Mouse (Mus musculus) neutrophil, adult 5-6 weeks (primary cell): ENCODE measurements around the gene Camk2d. TPM values are rescaled to one million over a fixed set of nuclear protein-coding genes. Genes with fewer than 3 reads are reported as not detected.

ENCODE experiments used
- ATAC-seq: fragments of 151-379, 151-347 bp; 2 replicates; pipeline ENCODE4 v1.8.0; 2017; ENCODE audit warnings: mild to moderate bottlenecking, moderate TSS enrichment; ENCODE audit not compliant: insufficient number of reproducible peaks, poor library complexity, low FRiP score, severe bottlenecking; ENCODE audit errors: extremely low read depth
- total RNA-seq: library from RNA; stranded (forward); fragments of 200-1000 nt; gene quantifications from 2 replicates; pipeline ENCODE4 v1.2.3, GENCODE M21; 2017

Gene Camk2d
- total RNA-seq, 1 experiment from 2014 or later, result 166 TPM

DNA sequence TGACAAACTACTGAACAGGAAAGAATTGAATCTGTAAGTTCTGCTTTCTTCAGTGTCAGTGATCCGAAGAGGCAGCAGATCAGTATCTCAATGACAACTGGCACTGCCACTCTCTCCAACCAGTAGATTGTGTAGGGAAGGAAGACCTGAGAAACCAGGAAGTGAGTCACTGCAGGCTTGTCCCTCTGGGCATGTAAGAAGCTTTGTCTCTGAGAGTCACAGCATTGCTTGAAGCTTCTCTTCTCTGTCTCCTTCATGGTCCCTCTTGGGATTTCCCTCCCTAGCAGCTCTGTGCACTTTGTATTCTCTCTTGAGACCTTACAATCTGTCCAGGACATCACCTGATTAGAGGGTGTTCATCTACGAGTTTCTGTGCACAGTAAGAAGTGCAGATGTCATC is 233.7 kb downstream of the Camk2d start:
- ATAC-seq, result peak; percentile 56; the same call in 1 of the 2 replicates

DNA sequence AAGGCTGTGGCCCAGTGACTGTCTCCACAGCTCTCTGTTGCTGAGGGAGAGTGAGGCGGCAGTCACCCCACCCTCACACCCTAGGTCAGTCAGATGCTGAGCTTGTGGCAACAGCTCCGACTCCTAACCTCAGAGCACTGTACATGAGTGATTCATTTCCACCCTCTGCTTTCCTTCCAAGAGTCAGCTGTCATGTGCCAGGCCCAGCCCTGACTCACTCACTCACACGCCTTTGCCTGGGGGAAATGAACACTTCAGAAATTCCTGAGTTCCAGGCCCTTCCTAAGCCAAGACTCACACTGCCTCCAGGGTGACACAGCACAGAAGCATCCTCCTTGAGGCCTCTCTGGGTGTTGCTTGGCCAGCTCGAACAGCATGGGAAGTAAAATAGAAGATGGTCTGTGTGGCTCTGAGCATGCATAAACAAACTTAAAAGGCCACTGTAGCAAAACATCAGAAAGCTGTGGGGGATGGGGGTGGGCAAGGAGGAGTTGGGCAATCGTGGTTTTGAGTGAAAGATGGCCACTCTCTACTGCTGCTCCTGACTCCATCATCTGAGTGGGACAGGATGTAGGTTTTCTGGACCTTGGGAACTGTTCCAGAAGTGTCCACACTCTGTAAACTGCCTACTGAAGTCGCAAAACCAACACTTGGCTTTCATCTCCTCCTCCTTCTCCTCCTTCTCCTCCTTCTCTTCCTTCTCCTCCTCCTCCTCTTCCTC is 235.5 kb downstream of the Camk2d start:
- no peak for ATAC-seq

- no peak for ATAC-seq
Observed at GRCm38 (mm10) chr3:126834641-126835167, 238.6 kb downstream of the Camk2d start.

- no peak for ATAC-seq
Observed at GRCm38 (mm10) chr3:126842780-126843179, 246.7 kb downstream of the Camk2d start.

DNA sequence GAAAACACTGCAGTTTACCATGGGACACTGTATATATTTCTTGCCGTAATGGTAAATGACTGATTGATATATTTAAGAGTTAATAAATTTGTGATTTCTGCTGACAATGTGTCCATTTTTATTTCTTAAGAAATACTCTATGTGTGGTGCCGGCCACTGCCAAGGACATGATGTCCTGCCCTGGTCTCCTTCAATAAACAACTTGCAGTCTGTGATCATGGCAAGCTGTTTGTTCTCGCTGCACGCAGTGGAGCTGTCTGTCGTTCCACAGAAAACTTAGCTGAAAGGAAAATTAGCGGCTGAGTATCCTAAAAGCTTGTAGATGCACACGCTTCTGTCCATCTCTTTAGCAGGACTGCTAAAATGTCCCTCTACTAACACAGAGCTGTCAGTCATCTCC is 248.7 kb downstream of the Camk2d start:
- ATAC-seq, result no peak

- ATAC-seq, result no peak
Observed at GRCm38 (mm10) chr3:126848081-126848480, 252.0 kb downstream of the Camk2d start.

DNA sequence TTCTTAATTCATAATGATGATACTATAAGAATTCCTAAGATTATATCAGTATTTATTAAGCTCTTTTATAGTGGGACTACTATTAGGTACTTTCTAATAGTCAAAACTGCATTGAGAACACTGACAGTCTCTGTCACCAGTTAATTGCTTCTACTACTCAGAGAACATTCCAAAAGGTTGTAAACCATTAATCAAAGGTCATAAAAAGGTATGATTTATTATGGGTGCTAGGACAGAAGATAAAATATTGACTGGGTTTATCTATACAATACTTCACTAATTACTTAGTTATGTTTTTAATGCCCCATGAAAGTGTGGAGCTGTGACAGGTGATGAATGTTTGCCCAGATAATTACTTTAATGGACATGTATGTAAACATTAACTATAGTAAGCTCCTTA is 264.3 kb downstream of the Camk2d start:
- ATAC-seq, result no peak

DNA sequence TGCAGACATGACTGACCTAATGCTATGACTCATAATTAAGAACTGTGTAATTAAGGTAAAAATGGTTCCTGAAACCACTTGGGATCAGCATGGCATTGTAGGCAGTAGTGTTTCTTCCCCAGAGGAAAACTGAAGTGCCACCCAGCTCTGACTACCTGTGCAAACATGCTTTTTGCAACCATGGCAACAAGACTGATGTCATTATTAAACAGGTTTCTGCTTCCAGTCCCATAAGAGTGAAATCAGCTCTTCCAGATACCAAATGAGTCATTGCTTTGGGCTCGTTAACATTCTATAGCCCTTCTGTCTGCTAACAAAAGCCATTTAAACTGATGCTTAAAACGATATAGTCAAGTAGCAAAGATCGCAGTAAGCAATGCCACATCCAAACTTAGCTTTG is 273.5 kb downstream of the Camk2d start:
- no peak for ATAC-seq

- no peak for ATAC-seq
Observed at GRCm38 (mm10) chr3:126870688-126871087, 274.6 kb downstream of the Camk2d start.

DNA sequence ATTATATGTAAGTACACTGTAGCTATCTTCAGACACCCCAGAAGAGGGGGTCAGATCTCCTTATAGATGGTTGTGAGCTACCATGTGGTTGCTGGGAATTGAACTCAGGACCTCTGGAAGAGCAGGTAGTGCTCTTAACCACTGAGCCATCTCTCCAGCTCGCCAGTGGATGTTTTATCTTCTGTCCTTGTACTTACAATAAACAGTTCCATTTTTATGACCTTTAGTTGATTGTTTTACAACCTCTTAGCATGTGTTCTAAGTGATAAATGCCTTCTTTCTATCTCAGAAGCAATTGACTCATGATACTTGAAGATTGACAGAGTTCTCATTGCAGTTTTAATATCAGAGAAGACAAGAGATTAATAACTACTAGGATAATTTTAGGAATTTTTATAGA is 282.1 kb downstream of the Camk2d start:
- no peak for ATAC-seq

GRCm38 (mm10) chr3:126886090-126886489 is 290.0 kb downstream of the Camk2d start:
- no peak for ATAC-seq

DNA sequence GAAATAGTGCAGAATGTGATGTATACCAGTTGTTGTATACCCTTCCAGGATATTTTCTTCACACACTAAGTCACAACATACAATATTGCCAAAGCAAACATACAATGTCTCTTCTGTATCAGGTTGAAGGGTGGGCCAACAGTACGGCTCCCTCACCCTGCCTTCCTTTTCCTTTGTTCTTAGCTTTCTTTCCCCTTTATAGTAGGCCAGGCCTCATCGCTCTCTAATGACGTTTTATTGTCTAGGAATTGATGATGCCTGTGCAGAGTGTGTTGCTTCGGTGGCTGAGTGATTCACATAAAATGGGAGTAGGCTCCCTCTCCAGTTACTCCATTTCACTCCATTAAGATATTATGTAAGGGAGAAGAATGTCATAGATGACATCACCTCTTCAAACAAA is 290.5 kb downstream of the Camk2d start:
- no peak for ATAC-seq

Other genes with a start within 250 kb of the Camk2d start
- not detected in 2 replicates for gene Arsj, start 232.6 kb upstream of the Camk2d start, total RNA-seq